In genomic region chr1:91770676-91771075, GRCm38 (mm10) we compare ENCODE assay signal across 12 mouse cellular contexts. TPM values are rescaled to one million over a fixed set of nuclear protein-coding genes. Genes with fewer than 3 reads are reported as not detected.
DNase-seq lines count a peak whose midpoint lies in the region; ATAC-seq and TF ChIP-seq lines count a peak whose summit lies in the region.
"Had no signal": no experiment of that assay in that cellular context is flagged by ENCODE, and none has a peak within 500 bp of the region (broad histone marks: within the 10 kb centered on the region; RNA-seq: fewer than 3 reads in every experiment).

No protein-coding gene starts in this region.

- no peaks in the 10 kb centered on the region for H3K9me3 ChIP-seq in heart, embryonic 10.5 days
- H3K9me3 ChIP-seq in ES-Bruce4 (replicated peaks; ENCODE audit: control insufficient read depth, insufficient read depth, low read length, poor library complexity, severe bottlenecking), result no peaks in the 10 kb centered on the region
- H3K9me3 ChIP-seq in limb, embryonic 13.5 days, result no peaks in the 10 kb centered on the region
- no peaks in the 10 kb centered on the region for H3K9me3 ChIP-seq in forebrain, embryonic 13.5 days (replicated peaks)
- H3K9me3 ChIP-seq: G1E had no signal

- H3K27me3 ChIP-seq in heart, embryonic 10.5 days (ENCODE audit: insufficient read depth, poor library complexity, severe bottlenecking), result peaks cover 10% of the 10 kb centered on the region; the same call in 1 of the 2 replicates
- no peaks in the 10 kb centered on the region for H3K27me3 ChIP-seq in ES-Bruce4 (ENCODE audit: control insufficient read depth, insufficient read depth, low read length, poor library complexity, severe bottlenecking)
- H3K27me3 ChIP-seq in limb, embryonic 13.5 days, result peaks cover 8% of the 10 kb centered on the region
- peaks cover 3% of the 10 kb centered on the region; the same call in 1 of the 2 replicates for H3K27me3 ChIP-seq in forebrain, embryonic 13.5 days

- TF ChIP-seq CTCF in ES-Bruce4 (IDR thresholded peaks at IDR 0.05; ENCODE audit: low read depth, low read length), result no peak

- H3K9ac ChIP-seq in ES-Bruce4 (ENCODE audit: low read depth, poor library complexity, severe bottlenecking), result no peak overlapping the region
- H3K9ac ChIP-seq in limb, embryonic 13.5 days, result peak overlapping the region; percentile 13; the same call in 1 of the 2 replicates
- no peak overlapping the region for H3K9ac ChIP-seq in forebrain, embryonic 13.5 days

- 8% methylated on average over 10 of the region's 10 CpGs for WGBS in heart, embryonic 10.5 days
- WGBS in limb, embryonic 13.5 days, result 3% methylated on average over 10 of the region's 10 CpGs
- 26% methylated on average over 10 of the region's 10 CpGs for whole genome bisulfite sequencing in forebrain, embryonic 13.5 days

- TF ChIP-seq EP300 in ES-Bruce4 (IDR thresholded peaks at IDR 0.05; ENCODE audit: insufficient read depth, low read depth, low read length), result 0 out of 2 replicates have a peak, but pooled peaks have one; percentile 53

- H3K36me3 ChIP-seq in heart, embryonic 10.5 days, result no peaks in the 10 kb centered on the region
- no peaks in the 10 kb centered on the region for H3K36me3 ChIP-seq in ES-Bruce4 (ENCODE audit: control insufficient read depth, insufficient read depth, low read length, poor library complexity, severe bottlenecking)
- H3K36me3 ChIP-seq in limb, embryonic 13.5 days, result no peaks in the 10 kb centered on the region
- H3K36me3 ChIP-seq in forebrain, embryonic 13.5 days (ENCODE audit: poor library complexity, severe bottlenecking), result no peaks in the 10 kb centered on the region
- H3K36me3 ChIP-seq: G1E had no signal

- peak overlapping the region; percentile 46 for H3K4me3 ChIP-seq in heart, embryonic 10.5 days
- no peak overlapping the region for H3K4me3 ChIP-seq in ES-Bruce4 (ENCODE audit: low read depth, low read length)
- H3K4me3 ChIP-seq in limb, embryonic 13.5 days, result peak overlapping the region; percentile 12; the same call in 1 of the 2 replicates
- no peak overlapping the region for H3K4me3 ChIP-seq in forebrain, embryonic 13.5 days

- peak overlapping the region; percentile 54 for H3K4me2 ChIP-seq in limb, embryonic 13.5 days (replicated peaks)
- H3K4me2 ChIP-seq in forebrain, embryonic 13.5 days, result no peak overlapping the region

- TF ChIP-seq POLR2A in ES-Bruce4 (IDR thresholded peaks at IDR 0.05; ENCODE audit: insufficient read depth, low read length), result no peak

- peak overlapping the region; percentile 52 for H3K27ac ChIP-seq in heart, embryonic 10.5 days
- H3K27ac ChIP-seq in ES-Bruce4 (ENCODE audit: insufficient read depth, low read length), result no peak overlapping the region
- peak overlapping the region; percentile 39; the same call in 1 of the 2 replicates for H3K27ac ChIP-seq in limb, embryonic 13.5 days
- no peak overlapping the region for H3K27ac ChIP-seq in forebrain, embryonic 13.5 days

- DNase-seq in heart, embryonic 10.5 days (ENCODE audit: low spot score), result no peak
- no peak for DNase-seq in heart, adult 18-20 months
- peak; percentile 13 for DNase-seq in kidney, postnatal 10 days
- no peak for DNase-seq in kidney, adult 11 months
- no peak for DNase-seq in urinary bladder, postnatal 36 days (ENCODE audit: low spot score in 2 of 2)
- DNase-seq: cerebellum, adult 9-10 months; kidney, adult 9 months; layer of hippocampus, postnatal 36 days had no signal

- H3K4me1 ChIP-seq in heart, embryonic 10.5 days, result peaks cover 12% of the 10 kb centered on the region
- H3K4me1 ChIP-seq in ES-Bruce4 (ENCODE audit: control insufficient read depth, insufficient read depth, low read length), result peaks cover 4% of the 10 kb centered on the region
- peaks cover 19% of the 10 kb centered on the region for H3K4me1 ChIP-seq in limb, embryonic 13.5 days
- H3K4me1 ChIP-seq in forebrain, embryonic 13.5 days, result peaks cover 6% of the 10 kb centered on the region; the same call in 1 of the 2 replicates

- peak; percentile 42; the same call in 1 of the 2 replicates for ATAC-seq in limb, embryonic 13.5 days (ENCODE audit: low FRiP score, low read depth)
- ATAC-seq in forebrain, embryonic 13.5 days, result no peak

RNA-seq across cellular contexts. Expression of gene Twist2, which starts 30.6 kb away (rescaled TPM):
- 5.8 and 17.9 TPM in 2 replicates for polyA plus RNA-seq in heart, embryonic 10.5 days (2016; fragmentation: Nextera tagmentation; extraction: Ambion mirVana)
- total RNA-seq in heart, adult 18-20 months (2021), result 1 to 10 TPM in 1 of 2 experiments, under 1 TPM in 1; 0.80 to 1.3 TPM
- 1.1 and 2.9 TPM in 2 replicates for polyA plus RNA-seq in ES-Bruce4 (2011; ENCODE audit: insufficient read depth, insufficient read length, low read depth, missing spikeins)
- polyA plus RNA-seq in limb, embryonic 13.5 days (2015; fragmentation: Nextera tagmentation; extraction: Ambion mirVana), result 59.2 and 63.3 TPM in 2 replicates
- 0.31 and 0.39 TPM in 2 replicates for polyA plus RNA-seq in forebrain, embryonic 13.5 days (2015; fragmentation: Nextera tagmentation; extraction: Ambion mirVana)
- polyA plus RNA-seq: G1E had no signal

Comparison
In these comparisons a context has a peak if more than half of its experiments do, and no peak if none do; other contexts are left out.
1. H3K27ac ChIP-seq: peak in heart, embryonic 10.5 days (single experiment) and limb, embryonic 13.5 days (single experiment); none in ES-Bruce4 (single experiment) and forebrain, embryonic 13.5 days (single experiment).
2. H3K4me3 ChIP-seq: peak in heart, embryonic 10.5 days (single experiment) and limb, embryonic 13.5 days (single experiment); none in ES-Bruce4 (single experiment) and forebrain, embryonic 13.5 days (single experiment).